Mouse (Mus musculus) midbrain, embryonic 14.5 days (tissue): Measurements from ENCODE around the gene Snx29. TPM values are rescaled to one million over a fixed set of nuclear protein-coding genes. Genes with fewer than 3 reads are reported as not detected.

ENCODE experiments used
- ATAC-seq: fragments of 200-750 bp; cut with Nextera tagmentation; 2 replicates; pipeline ENCODE4 v1.8.0; 2017; ENCODE audit warnings: moderate number of reproducible peaks, moderate library complexity; ENCODE audit not compliant: low FRiP score, low TSS enrichment
- DNase-seq: peaks from one replicate; pipeline ENCODE4 v3.0.0-alpha.2; 2015
- H3K27ac ChIP-seq: fragments of 300-500 bp; sonication (generic); replicated peaks from 2 replicates; pipeline ENCODE4 v1.5.1; 2014; ENCODE audit warnings: mild to moderate bottlenecking, low read depth, low read length, moderate library complexity
- H3K27me3 ChIP-seq: fragments of 300-500 bp; sonication (generic); 2 replicates; pipeline ENCODE4 v1.6.1; 2014; ENCODE audit warnings: low read length, control low read depth, mixed read lengths; ENCODE audit not compliant: control insufficient read depth, insufficient read depth
- H3K36me3 ChIP-seq: fragments of 300-500 bp; sonication (generic); 2 replicates; pipeline ENCODE4 v1.6.1; 2014; ENCODE audit warnings: low read length, control low read depth; ENCODE audit not compliant: control insufficient read depth, insufficient read depth
- H3K4me1 ChIP-seq: fragments of 300-500 bp; sonication (generic); 2 replicates; pipeline ENCODE4 v1.6.1; 2014; ENCODE audit warnings: mild to moderate bottlenecking, antibody characterized with exemption, low read length, control low read depth; ENCODE audit not compliant: control insufficient read depth, insufficient read depth
- H3K4me2 ChIP-seq: fragments of 300-500 bp; sonication (generic); 2 replicates; pipeline ENCODE4 v1.6.1; 2014; ENCODE audit warnings: mild to moderate bottlenecking, low read length, moderate library complexity
- H3K4me3 ChIP-seq: fragments of 300-500 bp; sonication (generic); replicated peaks from 2 replicates; pipeline ENCODE4 v1.5.1; 2014; ENCODE audit warnings: low read depth, low read length
- H3K9ac ChIP-seq: fragments of 300-500 bp; sonication (generic); replicated peaks from 2 replicates; pipeline ENCODE4 v1.6.1; 2014; ENCODE audit warnings: mild to moderate bottlenecking, low read length, moderate library complexity
- H3K9me3 ChIP-seq: fragments of 300-500 bp; sonication (generic); 2 replicates; pipeline ENCODE4 v1.6.1; 2016; ENCODE audit warnings: low read length, control low read depth, mixed read lengths; ENCODE audit not compliant: control insufficient read depth
- WGBS: fragments of 180-500 bp; shearing (Covaris S2); extraction: QIAGEN DNeasy Blood & Tissue Kit; methylation state at CpG from one replicate; pipeline ENCODE4 v1.1.7; 2014; 5-methylcytosine and 5-hydroxymethylcytosine counted together
- polyA plus RNA-seq: library from polyadenylated mRNA; unstranded; fragments of >200 nt; fragmentation: Nextera tagmentation; extraction: Ambion mirVana; gene quantifications from 2 replicates; pipeline ENCODE4 v1.2.1, GENCODE M21; 2014

The Snx29 gene
- polyA plus RNA-seq, 1 experiment from 2014 or later = 16.1 TPM

GRCm38 (mm10) chr16:11386221-11386620 is 63.5 kb downstream of the Snx29 start:
- Histone ChIP-seq H3K9ac (no peak overlapping the region), H3K4me3 (no peak overlapping the region), H3K9me3 (no peaks in the 10 kb centered on the region), H3K27me3 (no peaks in the 10 kb centered on the region), H3K4me1 (no peaks in the 10 kb centered on the region), H3K27ac (no peak overlapping the region), H3K4me2 (no peak overlapping the region), H3K36me3 (no peaks in the 10 kb centered on the region)
- no peak for DNase-seq
- ATAC-seq = no peak

- no peak for ATAC-seq
- no peaks in the 10 kb centered on the region for H3K27me3 ChIP-seq
- H3K4me3 ChIP-seq = no peak overlapping the region
- WGBS = 48% methylated on average over 2 of the region's 2 CpGs
- no peak overlapping the region for H3K9ac ChIP-seq
- H3K9me3 ChIP-seq = no peaks in the 10 kb centered on the region
- H3K4me1 ChIP-seq = no peaks in the 10 kb centered on the region
- no peak overlapping the region for H3K4me2 ChIP-seq
- no peak for DNase-seq
- no peaks in the 10 kb centered on the region for H3K36me3 ChIP-seq
- no peak overlapping the region for H3K27ac ChIP-seq
These were observed 65.4 kb downstream of the Snx29 start for GRCm38 (mm10) chr16:11388085-11388484.

DNA sequence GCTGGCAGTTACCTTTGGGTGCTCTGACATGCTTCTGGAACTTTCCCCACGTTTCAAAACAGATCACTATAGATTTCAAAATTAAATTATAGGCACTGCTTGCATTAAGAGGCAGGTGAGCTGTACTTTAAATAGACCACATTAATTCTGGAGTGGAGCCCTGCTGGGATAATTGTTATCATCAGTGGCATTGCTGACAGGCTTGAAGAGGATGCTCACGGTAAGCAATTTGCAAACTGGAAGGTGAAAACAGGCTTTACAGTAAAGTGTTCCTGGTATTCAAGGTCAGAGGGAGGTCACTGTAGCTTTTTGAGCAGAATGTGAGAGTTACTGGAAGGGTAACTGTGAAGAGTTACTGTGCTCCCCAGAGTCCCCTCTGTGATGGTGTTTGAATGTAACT is 66.6 kb downstream of the Snx29 start:
- Histone ChIP-seq H3K9ac (no peak overlapping the region), H3K36me3 (no peaks in the 10 kb centered on the region), H3K4me3 (no peak overlapping the region), H3K9me3 (no peaks in the 10 kb centered on the region), H3K4me2 (no peak overlapping the region), H3K27me3 (no peaks in the 10 kb centered on the region), H3K27ac (no peak overlapping the region), H3K4me1 (no peaks in the 10 kb centered on the region)
- DNase-seq = no peak
- WGBS = 58% methylated on average over 2 of the region's 2 CpGs
- no peak for ATAC-seq

GRCm38 (mm10) chr16:11396570-11396969 is 73.9 kb downstream of the Snx29 start:
- H3K27me3 ChIP-seq = no peaks in the 10 kb centered on the region
- H3K36me3 ChIP-seq = peaks cover 17% of the 10 kb centered on the region
- no peak overlapping the region for H3K4me3 ChIP-seq
- no peak for ATAC-seq
- 58% methylated on average over 2 of the region's 2 CpGs for WGBS
- H3K4me1 ChIP-seq = no peaks in the 10 kb centered on the region
- no peaks in the 10 kb centered on the region for H3K9me3 ChIP-seq
- no peak overlapping the region for H3K4me2 ChIP-seq
- no peak for DNase-seq
- no peak overlapping the region for H3K9ac ChIP-seq
- no peak overlapping the region for H3K27ac ChIP-seq

DNA sequence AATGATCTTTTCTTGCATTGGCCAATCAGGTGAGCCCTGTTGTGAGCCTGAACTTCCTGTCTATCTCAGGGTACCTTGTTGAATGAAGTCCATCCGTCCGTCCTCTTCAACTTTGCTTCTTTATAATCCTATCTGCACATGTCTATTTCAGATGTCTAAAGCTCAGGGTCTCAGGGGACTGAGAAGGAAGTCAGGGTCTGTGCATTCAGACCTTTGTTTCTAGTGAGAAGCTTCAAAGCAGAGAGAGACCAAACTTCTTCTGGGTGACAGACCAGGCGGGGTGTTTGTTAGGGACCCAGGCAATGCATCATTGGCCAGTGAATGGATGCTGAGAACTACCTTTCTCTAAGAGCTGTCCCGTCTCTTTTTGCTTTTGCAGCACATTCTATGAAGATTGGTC is 76.7 kb downstream of the Snx29 start:
- Histone ChIP-seq H3K36me3 (peaks cover 32% of the 10 kb centered on the region), H3K4me3 (no peak overlapping the region), H3K4me1 (no peaks in the 10 kb centered on the region), H3K27ac (no peak overlapping the region), H3K9me3 (no peaks in the 10 kb centered on the region), H3K9ac (no peak overlapping the region), H3K4me2 (no peak overlapping the region), H3K27me3 (no peaks in the 10 kb centered on the region)
- WGBS = 90% methylated on average over 4 of the region's 4 CpGs
- ATAC-seq = no peak
- no peak for DNase-seq

DNA sequence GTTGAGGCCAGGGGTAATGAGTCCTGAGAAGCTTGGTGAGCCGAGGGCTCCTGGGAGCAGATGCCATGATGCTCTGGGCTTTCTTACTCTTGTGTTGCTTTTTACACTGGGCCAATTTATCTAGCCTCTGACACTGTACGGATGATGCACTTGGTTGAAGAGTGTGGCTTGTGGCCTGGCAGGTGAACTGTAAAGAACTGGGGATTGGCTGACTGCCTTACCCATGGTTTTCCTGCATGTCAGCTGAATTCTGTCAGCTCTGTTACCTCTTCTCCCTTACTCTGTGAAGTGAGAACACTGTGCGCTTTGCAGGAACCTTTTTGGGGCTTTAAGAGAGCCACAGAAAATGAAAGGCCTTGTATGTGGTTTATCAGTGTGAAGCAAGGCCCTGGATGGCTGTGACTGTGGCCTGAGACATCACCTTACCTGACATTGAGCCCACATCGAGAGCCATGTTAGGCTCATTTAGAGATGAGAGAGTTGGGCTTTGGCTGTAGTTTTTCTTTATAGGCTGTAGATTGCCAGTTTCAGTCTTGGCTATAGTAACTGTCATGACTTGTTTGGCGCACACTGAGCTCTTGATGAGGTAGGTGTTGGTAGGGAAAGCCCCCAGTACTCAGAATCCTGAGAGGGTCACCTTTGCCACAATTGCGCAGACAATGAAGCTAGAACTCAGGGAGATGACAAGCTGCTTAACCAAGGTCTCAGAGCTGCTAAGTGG is 77.3 kb downstream of the Snx29 start:
- no peak for DNase-seq
- H3K4me2 ChIP-seq = no peak overlapping the region
- no peaks in the 10 kb centered on the region for H3K27me3 ChIP-seq
- no peaks in the 10 kb centered on the region for H3K4me1 ChIP-seq
- H3K27ac ChIP-seq = no peak overlapping the region
- H3K36me3 ChIP-seq = peaks cover 37% of the 10 kb centered on the region
- H3K9me3 ChIP-seq = no peaks in the 10 kb centered on the region
- no peak overlapping the region for H3K4me3 ChIP-seq
- ATAC-seq = no peak
- H3K9ac ChIP-seq = no peak overlapping the region
- 91% methylated on average over 6 of the region's 6 CpGs for WGBS

GRCm38 (mm10) chr16:11400936-11401335 is 78.2 kb downstream of the Snx29 start:
- 82% methylated on average over 7 of the region's 7 CpGs for WGBS
- DNase-seq (no peak), ATAC-seq (no peak)
- H3K4me2 ChIP-seq = no peak overlapping the region
- no peak overlapping the region for H3K4me3 ChIP-seq
- no peaks in the 10 kb centered on the region for H3K4me1 ChIP-seq
- H3K9ac ChIP-seq = no peak overlapping the region
- H3K27me3 ChIP-seq = no peaks in the 10 kb centered on the region
- peaks cover 37% of the 10 kb centered on the region for H3K36me3 ChIP-seq
- H3K9me3 ChIP-seq = no peaks in the 10 kb centered on the region
- H3K27ac ChIP-seq = no peak overlapping the region

DNA sequence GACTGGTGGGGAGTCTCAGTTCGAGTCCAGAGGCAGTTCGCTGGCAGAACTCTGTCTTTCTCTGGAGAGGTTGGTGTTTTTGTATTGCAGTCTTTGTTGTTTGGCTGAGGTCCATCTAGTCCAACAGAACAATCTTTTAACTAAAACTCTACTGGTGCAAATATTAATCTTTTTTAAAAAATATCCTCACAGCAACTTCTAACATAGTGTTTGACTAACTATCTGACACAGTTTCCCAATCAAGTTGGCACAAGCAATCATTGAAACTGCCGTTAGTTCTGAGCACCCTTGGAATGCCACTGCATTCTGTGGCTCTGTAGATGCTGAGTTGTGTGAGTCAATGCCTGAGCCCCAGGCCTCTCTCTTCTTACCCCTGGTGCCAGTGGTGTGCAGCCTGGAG is 82.5 kb downstream of the Snx29 start:
- no peak overlapping the region for H3K4me2 ChIP-seq
- 87% methylated on average over 3 of the region's 3 CpGs for WGBS
- no peak overlapping the region for H3K9ac ChIP-seq
- H3K27me3 ChIP-seq = no peaks in the 10 kb centered on the region
- no peak for DNase-seq
- H3K36me3 ChIP-seq = peaks cover 29% of the 10 kb centered on the region
- no peaks in the 10 kb centered on the region for H3K4me1 ChIP-seq
- no peak for ATAC-seq
- H3K9me3 ChIP-seq = no peaks in the 10 kb centered on the region
- no peak overlapping the region for H3K4me3 ChIP-seq
- H3K27ac ChIP-seq = no peak overlapping the region

- ATAC-seq = no peak
- H3K4me1 ChIP-seq = no peaks in the 10 kb centered on the region
- no peak for DNase-seq
- H3K9me3 ChIP-seq = no peaks in the 10 kb centered on the region
- H3K4me2 ChIP-seq = no peak overlapping the region
- 95% methylated on average over 5 of the region's 5 CpGs for WGBS
- H3K27ac ChIP-seq = no peak overlapping the region
- no peaks in the 10 kb centered on the region for H3K27me3 ChIP-seq
- no peak overlapping the region for H3K9ac ChIP-seq
- H3K4me3 ChIP-seq = no peak overlapping the region
- H3K36me3 ChIP-seq = peaks cover 23% of the 10 kb centered on the region
These were observed 83.5 kb downstream of the Snx29 start for GRCm38 (mm10) chr16:11406201-11406600.
